Mouse (Mus musculus) layer of hippocampus, adult 18-20 months (tissue): ENCODE measurements around the gene Dusp1. TPM values are rescaled to one million over a fixed set of nuclear protein-coding genes. Genes with fewer than 3 reads are reported as not detected.
A peak's percentile ranks its signal among the peaks of the same experiment; 100 is the strongest.

Source experiments
- DNase-seq, 2 experiments: peaks; one replicate each; pipeline ENCODE4 v3.0.0; 2022; ENCODE audit warnings: low spot score in 2 of 2
- total RNA-seq, 2 experiments: library from RNA; stranded (reverse); gene quantifications; 2 replicates each; pipeline ENCODE4 v1.2.3; 2021

Gene Dusp1
- total RNA-seq, 2 experiments from 2014 or later = 24.8 to 28.2 TPM

GRCm38 (mm10) chr17:26528751-26529150, 33.2 kb downstream of the Dusp1 start:
- DNase-seq = no peak

- DNase-seq = no peak
Observed at GRCm38 (mm10) chr17:26527291-26527690, 34.6 kb downstream of the Dusp1 start.

- DNase-seq = peak; percentile 43 to 62
Observed at GRCm38 (mm10) chr17:26525316-26525715, 36.6 kb downstream of the Dusp1 start.

GRCm38 (mm10) chr17:26524801-26525200, 37.1 kb downstream of the Dusp1 start:
- no peak for DNase-seq

GRCm38 (mm10) chr17:26524316-26524715, 37.6 kb downstream of the Dusp1 start:
- no peak for DNase-seq

GRCm38 (mm10) chr17:26522711-26523110, 39.2 kb downstream of the Dusp1 start:
- no peak for DNase-seq

- no peak for DNase-seq
Observed at GRCm38 (mm10) chr17:26518306-26518705, 43.6 kb downstream of the Dusp1 start.

- DNase-seq = no peak
Observed at GRCm38 (mm10) chr17:26515675-26516074, 46.3 kb downstream of the Dusp1 start.

- DNase-seq = no peak
Observed at GRCm38 (mm10) chr17:26514581-26515030, 47.3 kb downstream of the Dusp1 start.

- no peak for DNase-seq
Observed at GRCm38 (mm10) chr17:26513459-26514290, 48.3 kb downstream of the Dusp1 start.

- DNase-seq = peak in 1 of 2 experiments; percentile 40
Observed at GRCm38 (mm10) chr17:26512961-26513360, 49.0 kb downstream of the Dusp1 start.

GRCm38 (mm10) chr17:26511816-26512774, 49.8 kb downstream of the Dusp1 start:
- DNase-seq = no peak

- DNase-seq = no peak
Observed at GRCm38 (mm10) chr17:26511256-26511655, 50.7 kb downstream of the Dusp1 start.

GRCm38 (mm10) chr17:26510146-26511045, 51.5 kb downstream of the Dusp1 start:
- DNase-seq = no peak

GRCm38 (mm10) chr17:26508961-26509771, 52.8 kb downstream of the Dusp1 start:
- peak in 1 of 2 experiments; percentile 65 for DNase-seq

- peak; percentile 89 to 97 for DNase-seq
Observed at GRCm38 (mm10) chr17:26508345-26508960, 53.5 kb downstream of the Dusp1 start.

- DNase-seq = peak; percentile 70 to 79
Observed at GRCm38 (mm10) chr17:26507966-26508344, 54.0 kb downstream of the Dusp1 start.

- peak in 1 of 2 experiments; percentile 42 for DNase-seq
Observed at GRCm38 (mm10) chr17:26506997-26507871, 54.7 kb downstream of the Dusp1 start.
